Mouse (Mus musculus) cerebellum, adult 2 months (tissue): Measurements from ENCODE around the gene Fermt3.

Experiments used
- CTCF ChIP-seq: fragments of 200-500 bp; IDR thresholded peaks from 2 replicates; pipeline ENCODE4 v1.5.1; 2011; ENCODE audit warnings: low read depth, mild to moderate bottlenecking, control low read depth, low read length, moderate library complexity, borderline replicate concordance; ENCODE audit not compliant: insufficient read depth
- POLR2A ChIP-seq: fragments of 200-500 bp; IDR thresholded peaks from 2 replicates; pipeline ENCODE4 v1.6.1; 2011; ENCODE audit warnings: low read length, control low read depth, borderline replicate concordance; ENCODE audit not compliant: insufficient read depth

- TF ChIP-seq POLR2A, result no peak
- no peak for TF ChIP-seq CTCF
Observed at GRCm38 (mm10) chr19:7012426-7012825, 6.8 kb downstream of the Fermt3 start.
